Mouse (Mus musculus): Measurements from ENCODE around the gene Hnrnph3.
A peak's percentile ranks its signal among the peaks of the same experiment; 100 is the strongest.
"Not testable (repeated sequence)": the region's sequence is repeated elsewhere in the genome, so short reads cannot be mapped to it uniquely, and the experiment has no call there.

The Hnrnph3 gene

DNA sequence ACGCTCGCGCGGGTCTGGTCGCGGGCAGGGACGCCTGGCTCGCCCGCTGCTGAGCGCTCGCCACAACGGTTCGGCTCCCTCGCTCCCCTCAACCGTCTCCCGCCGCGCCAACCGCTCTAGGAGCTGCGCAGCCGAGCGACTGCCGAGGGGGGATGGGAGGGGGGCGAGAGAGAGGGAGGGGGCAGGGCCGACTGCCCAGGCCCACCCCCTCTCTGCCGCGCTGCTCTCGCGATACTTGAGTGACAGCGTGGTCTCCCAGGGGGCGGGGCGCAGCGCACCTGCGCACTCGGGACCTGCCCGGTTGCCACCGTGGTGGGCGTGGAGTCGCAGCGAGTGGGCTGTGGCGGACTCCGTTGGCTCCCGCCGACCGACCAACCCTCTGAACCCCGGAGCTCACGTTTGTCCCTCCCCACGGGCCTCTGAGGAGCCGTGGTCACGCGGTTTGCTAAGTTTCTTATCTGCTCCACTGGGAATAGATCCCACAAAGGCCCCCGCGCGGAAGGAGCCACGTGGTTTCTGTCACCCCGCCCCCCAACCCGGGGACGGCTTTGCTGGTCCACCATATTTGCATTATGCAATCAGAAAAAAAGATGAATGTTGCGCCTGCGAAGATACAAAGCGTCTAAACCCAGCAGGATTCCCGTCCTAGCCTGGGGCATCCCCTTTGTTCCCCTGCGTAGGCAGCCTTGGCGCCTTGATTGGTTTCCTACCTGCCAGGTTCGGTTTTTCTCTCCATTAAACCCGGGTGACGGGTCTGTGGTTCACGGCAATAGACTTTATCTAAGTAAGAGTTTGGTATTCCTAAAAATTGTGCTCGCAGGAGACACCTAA, at the start of gene Hnrnph3, which contains the start of gene Pbld2:
Gene Hnrnph3, minus strand, starts transcription at position 469 of the 831 bp plus-strand sequence.
Gene Pbld2, plus strand, starts transcription at position 567 of the 831 bp plus-strand sequence.
- peak; percentile 98 for DNase-seq

- peak; percentile 82 for DNase-seq
Observed at GRCm38 (mm10) chr10:63065988-63066387, 42.0 kb upstream of the Hnrnph3 start.

GRCm38 (mm10) chr10:63065561-63065960, 41.5 kb upstream of the Hnrnph3 start:
- DNase-seq, result no peak

- DNase-seq, result no peak
Observed at GRCm38 (mm10) chr10:63064516-63064915, 40.5 kb upstream of the Hnrnph3 start.

DNA sequence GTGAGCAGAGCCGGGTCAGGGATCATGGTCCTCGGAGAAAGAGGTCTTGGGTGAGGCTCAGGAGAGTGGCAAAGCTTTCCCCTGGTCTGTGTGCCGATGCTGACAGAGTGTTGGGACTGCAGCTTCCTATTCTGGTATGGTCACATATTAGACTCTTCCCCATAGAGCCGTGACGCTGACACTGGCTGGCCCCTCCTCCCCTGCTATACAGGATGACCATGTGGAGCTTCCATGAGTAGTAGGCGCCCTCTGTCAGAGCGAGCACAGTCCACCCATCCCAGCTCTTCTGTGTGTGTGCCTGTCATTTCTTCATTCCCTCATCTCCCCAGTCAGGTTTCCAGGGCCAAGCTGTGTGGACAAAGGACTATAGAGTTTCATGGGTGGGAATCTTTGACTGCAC, 39.3 kb upstream of the Hnrnph3 start:
- no peak for DNase-seq

DNA sequence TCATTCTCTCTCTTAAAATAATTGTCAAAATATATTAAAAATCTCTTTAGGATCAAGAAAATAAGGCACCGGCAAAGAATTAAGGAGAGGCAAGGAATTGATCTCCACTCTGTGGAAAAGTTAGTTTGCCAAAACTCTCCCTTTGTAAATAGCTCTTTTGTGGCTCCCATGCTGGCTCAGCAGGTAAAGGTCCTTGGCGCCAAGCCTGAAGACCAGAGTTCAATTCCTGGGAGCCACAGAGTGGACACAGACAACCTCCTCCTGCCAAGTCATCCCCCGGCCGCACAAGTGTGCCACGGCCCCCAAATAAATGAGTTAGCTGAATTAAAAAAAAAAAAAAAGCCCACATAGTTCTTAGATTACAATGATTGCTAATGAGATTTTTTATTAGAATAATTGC, 38.7 kb upstream of the Hnrnph3 start:
- DNase-seq, result no peak

- no peak for DNase-seq
Observed at GRCm38 (mm10) chr10:63061266-63061665, 37.2 kb upstream of the Hnrnph3 start.

DNA sequence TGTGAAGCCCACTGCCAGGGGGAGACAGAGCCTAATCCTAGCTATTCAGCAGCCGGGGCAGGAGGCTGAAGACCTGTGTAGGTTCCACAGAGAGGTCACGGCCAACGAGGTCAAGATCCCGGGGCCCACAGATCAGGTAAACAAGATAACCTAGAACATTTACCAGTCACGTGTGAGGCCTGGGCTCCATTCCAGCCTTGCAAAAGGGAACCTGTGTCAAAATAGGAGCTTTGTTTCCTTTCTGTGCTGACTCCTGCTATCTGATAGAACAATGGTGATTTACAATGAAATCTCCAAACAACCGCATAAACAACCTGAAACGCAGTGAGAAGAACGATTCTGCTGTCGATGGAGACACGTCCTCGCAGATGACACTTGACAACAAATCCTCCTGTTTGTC, 36.4 kb upstream of the Hnrnph3 start:
- DNase-seq, result no peak

DNA sequence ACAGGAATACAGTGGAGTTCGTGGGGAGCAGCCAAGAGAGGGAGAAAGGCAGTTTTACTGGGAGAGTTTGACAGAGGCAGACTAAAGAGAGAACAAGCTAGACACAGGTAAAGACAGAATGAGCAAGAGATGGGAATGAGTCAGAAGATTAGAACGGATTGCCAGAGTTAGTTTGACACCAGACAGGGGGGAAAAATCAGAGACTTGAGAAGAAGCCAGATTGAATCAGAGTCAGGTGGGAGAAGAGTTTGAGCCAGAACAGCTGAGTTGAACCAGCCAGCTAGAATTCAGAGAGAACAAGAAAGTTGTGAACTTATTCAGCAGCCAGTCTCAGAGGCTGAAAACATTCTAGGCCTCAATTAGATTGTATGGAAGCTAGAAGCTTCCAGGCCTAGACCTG, 35.8 kb upstream of the Hnrnph3 start, which contains the start of gene Pbld1:
Gene Pbld1, plus strand, starts transcription at position 301 of the 400 bp plus-strand sequence.
- no peak for DNase-seq

- no peak for DNase-seq
Observed at GRCm38 (mm10) chr10:63056966-63057750, 33.1 kb upstream of the Hnrnph3 start.

GRCm38 (mm10) chr10:63054586-63054985, 30.6 kb upstream of the Hnrnph3 start:
- no peak for DNase-seq

GRCm38 (mm10) chr10:63054071-63054470, 30.1 kb upstream of the Hnrnph3 start:
- not testable (repeated sequence) for DNase-seq

DNA sequence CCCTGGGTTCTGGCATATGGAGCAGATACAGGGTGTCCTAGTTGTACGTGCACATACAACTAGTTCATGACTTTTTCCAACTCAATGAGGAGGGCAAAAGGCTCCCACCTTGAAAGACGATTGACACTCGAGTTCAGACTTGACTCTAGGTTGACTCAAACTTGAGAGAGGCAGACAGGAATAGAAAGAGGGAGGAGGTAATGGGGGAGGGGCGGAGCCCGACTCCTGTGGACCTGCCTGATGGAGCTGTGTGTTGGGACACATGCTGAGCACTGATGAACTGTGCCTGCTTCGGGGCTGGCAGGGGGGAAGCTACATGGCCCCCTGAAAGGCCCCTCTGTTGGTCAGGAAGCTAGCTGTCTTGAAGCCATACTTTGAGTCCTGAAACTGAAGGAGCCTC, 29.0 kb upstream of the Hnrnph3 start:
- DNase-seq, result no peak

GRCm38 (mm10) chr10:63052011-63052410, 28.0 kb upstream of the Hnrnph3 start:
- DNase-seq, result no peak

- DNase-seq, result no peak
Observed at GRCm38 (mm10) chr10:63051267-63051666, 27.2 kb upstream of the Hnrnph3 start.

DNA sequence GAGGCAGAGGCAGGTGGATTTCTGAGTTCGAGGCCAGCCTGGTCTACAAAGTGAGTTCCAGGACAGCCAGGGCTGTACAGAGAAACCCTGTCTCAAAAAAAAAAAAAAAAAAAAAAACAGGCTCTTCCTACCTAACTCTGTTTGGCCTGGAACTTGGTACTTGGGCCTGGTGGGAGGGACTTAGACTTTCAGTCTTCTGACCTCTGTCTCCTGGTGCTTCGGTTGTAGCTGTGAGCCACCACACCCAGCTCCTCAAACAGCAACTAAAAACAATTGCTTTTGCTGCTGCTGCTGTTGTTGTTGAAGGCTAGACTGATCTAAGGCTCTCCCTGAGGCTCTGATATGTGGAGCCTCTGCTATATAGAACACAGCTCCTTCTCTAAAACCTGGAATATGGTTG, 25.1 kb upstream of the Hnrnph3 start:
- no peak for DNase-seq

DNA sequence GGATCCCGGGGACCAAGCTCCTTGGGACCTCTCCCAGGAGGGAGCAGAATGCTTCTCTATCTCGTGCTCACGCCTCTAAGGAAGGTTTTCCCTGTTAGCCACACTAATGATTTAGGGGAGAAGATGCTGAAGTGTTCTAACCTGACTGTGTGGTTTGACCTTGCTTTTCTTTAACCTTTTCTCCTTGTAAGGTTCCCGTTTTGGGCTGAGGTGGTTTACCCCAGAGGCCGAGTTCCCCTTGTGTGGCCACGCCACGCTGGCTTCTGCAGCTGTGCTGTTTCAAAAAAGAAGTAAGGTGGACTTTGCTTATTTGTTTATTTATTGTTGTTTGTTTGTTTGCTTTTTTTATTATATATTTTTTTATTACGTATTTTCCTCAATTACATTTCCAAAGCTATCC, 23.7 kb upstream of the Hnrnph3 start:
- no peak for DNase-seq

DNA sequence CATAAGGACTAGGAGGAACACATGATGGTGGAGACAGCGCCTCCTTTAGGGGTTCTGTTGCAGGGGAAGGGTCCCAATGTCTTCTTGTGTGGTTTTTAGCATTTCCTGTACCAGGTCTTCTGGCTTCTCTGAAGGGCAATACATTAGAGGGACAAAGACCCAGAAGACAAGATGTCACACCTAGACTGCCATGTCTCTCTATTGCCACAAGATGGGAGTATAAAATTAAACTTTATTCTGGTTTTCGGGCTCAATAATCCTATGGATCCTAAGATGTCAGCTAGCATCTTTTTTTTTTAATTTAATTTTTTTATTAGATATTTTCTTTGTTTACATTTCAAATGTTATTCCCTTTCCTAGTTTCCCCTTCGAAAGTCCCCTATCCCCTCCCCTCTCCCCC, 19.1 kb upstream of the Hnrnph3 start:
- no peak for DNase-seq

- no peak for DNase-seq
Observed at GRCm38 (mm10) chr10:63039867-63040628, 16.0 kb upstream of the Hnrnph3 start.

DNA sequence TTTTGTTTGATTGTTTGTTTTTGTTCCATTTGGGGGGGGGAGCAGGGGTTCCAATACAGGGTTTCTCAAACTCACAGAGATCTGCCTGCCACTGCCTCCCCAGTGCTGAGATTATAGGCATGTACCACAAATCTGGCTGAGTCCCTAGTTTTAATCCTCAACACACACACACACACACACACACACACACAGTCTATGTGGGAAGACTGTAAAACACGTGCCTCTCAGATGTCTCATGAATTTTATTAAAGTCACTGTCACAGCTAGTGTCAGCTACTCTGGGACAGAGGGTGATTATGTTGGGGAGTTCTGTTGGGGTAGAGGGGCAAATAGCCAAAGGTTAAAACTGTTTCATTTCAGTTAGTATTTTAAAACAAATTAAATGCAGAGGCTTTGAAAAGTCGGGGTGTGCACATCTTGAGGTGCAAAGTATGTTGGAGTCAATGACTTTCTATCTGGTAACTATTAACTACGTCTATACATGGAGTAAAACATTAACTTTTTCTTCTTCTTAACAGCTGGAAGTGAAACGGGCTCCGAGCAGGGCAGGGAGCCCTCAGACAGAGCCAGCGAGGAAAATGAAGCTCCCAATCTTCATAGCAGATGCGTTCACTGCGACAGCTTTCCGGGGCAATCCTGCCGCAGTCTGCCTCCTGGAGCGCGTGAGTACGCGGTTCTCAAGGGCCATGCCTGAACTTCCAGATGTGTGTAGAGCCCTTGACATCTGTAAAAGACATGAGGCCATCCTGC, 14.7 kb upstream of the Hnrnph3 start:
- no peak for DNase-seq

- DNase-seq, result no peak
Observed at GRCm38 (mm10) chr10:63032956-63033355, 8.9 kb upstream of the Hnrnph3 start.

GRCm38 (mm10) chr10:63032267-63032666, 8.2 kb upstream of the Hnrnph3 start:
- no peak for DNase-seq

All from cerebellum, adult 11-12 months (tissue).